Mouse (Mus musculus) gastrocnemius, postnatal 36 days (tissue): Measurements from ENCODE around the gene Nck2. TPM values are rescaled to one million over a fixed set of nuclear protein-coding genes. Genes with fewer than 3 reads are reported as not detected.

ENCODE experiments used
- DNase-seq, 2 experiments: peaks; one replicate each; pipeline ENCODE4 v3.0.0; 2022
- intact Hi-C: fragments of 180-260 bp; cut with DNase I; formaldehyde crosslinking; loops from one replicate; pipeline ENCODE4 v1.15.1; 2025
- total RNA-seq, 2 experiments: library from RNA; stranded (reverse); gene quantifications; 2 replicates each; pipeline ENCODE4 v1.2.3; 2021

Nck2 gene
- total RNA-seq, 2 experiments from 2014 or later, result 16.9 to 18.0 TPM

- intact Hi-C loops, result no loop called here
- no peak for DNase-seq
Measured at GRCm38 (mm10) chr1:43496051-43496450, 51.7 kb downstream of the Nck2 start.

GRCm38 (mm10) chr1:43496993-43497392, 52.6 kb downstream of the Nck2 start:
- intact Hi-C loops, result no loop called here
- DNase-seq, result no peak

- intact Hi-C loops, result no loop called here
- DNase-seq, result no peak
Measured at GRCm38 (mm10) chr1:43497951-43498350, 53.6 kb downstream of the Nck2 start.

- intact Hi-C loops, result no loop called here
- DNase-seq, result no peak
Measured at GRCm38 (mm10) chr1:43500121-43500520, 55.7 kb downstream of the Nck2 start.

GRCm38 (mm10) chr1:43501143-43501919, 57.0 kb downstream of the Nck2 start:
- intact Hi-C loops, result no loop called here
- DNase-seq, result no peak

- intact Hi-C loops, result no loop called here
- no peak for DNase-seq
Measured at GRCm38 (mm10) chr1:43501920-43502791, 57.8 kb downstream of the Nck2 start.

GRCm38 (mm10) chr1:43502792-43503146, 58.4 kb downstream of the Nck2 start:
- intact Hi-C loops, result no loop called here
- DNase-seq, result no peak

- intact Hi-C loops, result no loop called here
- no peak for DNase-seq
Measured at GRCm38 (mm10) chr1:43503261-43503660, 58.9 kb downstream of the Nck2 start.

- intact Hi-C loops, result no loop called here
- DNase-seq, result no peak
Measured at GRCm38 (mm10) chr1:43503676-43504075, 59.3 kb downstream of the Nck2 start.

GRCm38 (mm10) chr1:43504235-43504634, 59.9 kb downstream of the Nck2 start:
- DNase-seq, result no peak

GRCm38 (mm10) chr1:43506638-43507037, 62.3 kb downstream of the Nck2 start:
- intact Hi-C loops, result no loop called here
- no peak for DNase-seq

More at GRCm38 (mm10) chr1:43504235-43504634, 59.9 kb downstream of the Nck2 start:
- intact Hi-C loops, result no loop called here

GRCm38 (mm10) chr1:43507809-43508208, 63.4 kb downstream of the Nck2 start:
- intact Hi-C loops, result no loop called here
- no peak for DNase-seq

GRCm38 (mm10) chr1:43511256-43511655, 66.9 kb downstream of the Nck2 start:
- no peak for DNase-seq

GRCm38 (mm10) chr1:43511667-43512066, 67.3 kb downstream of the Nck2 start:
- DNase-seq, result no peak

More at GRCm38 (mm10) chr1:43511256-43511655, 66.9 kb downstream of the Nck2 start:
- intact Hi-C loops, result no loop called here

GRCm38 (mm10) chr1:43517405-43517804, 73.0 kb downstream of the Nck2 start:
- intact Hi-C loops, result no loop called here

More at GRCm38 (mm10) chr1:43511667-43512066, 67.3 kb downstream of the Nck2 start:
- intact Hi-C loops, result no loop called here

GRCm38 (mm10) chr1:43520216-43520988, 76.0 kb downstream of the Nck2 start:
- intact Hi-C loops, result no loop called here

More at GRCm38 (mm10) chr1:43517405-43517804, 73.0 kb downstream of the Nck2 start:
- no peak for DNase-seq

GRCm38 (mm10) chr1:43520989-43521371, 76.6 kb downstream of the Nck2 start:
- intact Hi-C loops, result no loop called here

More at GRCm38 (mm10) chr1:43520216-43520988, 76.0 kb downstream of the Nck2 start:
- no peak for DNase-seq

GRCm38 (mm10) chr1:43521512-43521911, 77.1 kb downstream of the Nck2 start:
- intact Hi-C loops, result no loop called here
- no peak for DNase-seq

More at GRCm38 (mm10) chr1:43520989-43521371, 76.6 kb downstream of the Nck2 start:
- DNase-seq, result no peak

- DNase-seq, result no peak
- intact Hi-C loops, result no loop called here
Measured at GRCm38 (mm10) chr1:43521950-43522349, 77.6 kb downstream of the Nck2 start.

GRCm38 (mm10) chr1:43522976-43523375, 78.6 kb downstream of the Nck2 start:
- intact Hi-C loops, result no loop called here
- DNase-seq, result no peak

- DNase-seq, result no peak
- intact Hi-C loops, result no loop called here
Measured at GRCm38 (mm10) chr1:43524332-43524731, 80.0 kb downstream of the Nck2 start.
